Comparison of ENCODE assay signal across 22 mouse cellular contexts in the genomic region with DNA sequence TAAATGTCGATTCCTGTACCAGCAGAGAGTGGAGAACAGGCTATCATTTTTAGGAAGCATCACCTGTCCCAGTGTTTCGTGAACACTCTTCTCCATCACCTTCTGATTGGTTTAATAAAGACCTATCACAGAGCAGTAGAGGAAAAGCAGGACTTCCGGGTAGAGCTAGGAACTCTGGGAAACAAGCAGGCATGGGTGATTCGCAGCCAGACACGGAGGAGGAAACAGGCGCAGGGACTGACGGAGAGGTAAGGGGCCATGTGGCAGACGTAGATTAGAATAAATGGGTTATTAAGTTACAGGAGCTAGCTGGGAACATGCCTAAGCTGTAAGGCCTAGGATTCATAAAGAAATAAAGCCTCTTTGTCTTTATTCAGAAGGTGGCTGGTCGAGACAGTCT. TPM values are rescaled to one million over a fixed set of nuclear protein-coding genes. Genes with fewer than 3 reads are reported as not detected.
A peak's percentile ranks its signal among the peaks of the same experiment; 100 is the strongest.
DNase-seq lines count a peak whose midpoint lies in the region; ATAC-seq lines count a peak whose summit lies in the region.
"Had no signal": no experiment of that assay in that cellular context is flagged by ENCODE, and none has a peak within 500 bp of the region (broad histone marks: within the 10 kb centered on the region; RNA-seq: fewer than 3 reads in every experiment).

No protein-coding gene starts in this region.

- H3K9ac ChIP-seq in limb, embryonic 12.5 days (replicated peaks) = no peak overlapping the region
- H3K9ac ChIP-seq in forebrain, embryonic 16.5 days (replicated peaks; ENCODE audit: low read depth, low read length) = no peak overlapping the region
- H3K9ac ChIP-seq: forebrain, embryonic 15.5 days; heart, embryonic 12.5 days; hindbrain, embryonic 15.5 days had no signal

- ATAC-seq in limb, embryonic 12.5 days (ENCODE audit: insufficient number of reproducible peaks, insufficient read depth, low FRiP score, low TSS enrichment, low read depth) = no peak
- ATAC-seq in forebrain, embryonic 16.5 days = no peak
- ATAC-seq: activated CD4-positive, CD25-positive, alpha-beta regulatory T cell, adult 4 months; CD4-positive, CD25-positive, alpha-beta regulatory T cell, adult 4 months; forebrain, embryonic 15.5 days; intestine, embryonic 16.5 days had no signal

- peaks cover 4% of the 10 kb centered on the region; the same call in 1 of the 2 replicates for H3K4me1 ChIP-seq in limb, embryonic 12.5 days (replicated peaks)
- H3K4me1 ChIP-seq in limb, embryonic 10.5 days = peaks cover 3% of the 10 kb centered on the region; the same call in 1 of the 2 replicates
- no peaks in the 10 kb centered on the region for H3K4me1 ChIP-seq in forebrain, embryonic 16.5 days (replicated peaks; ENCODE audit: control insufficient read depth, insufficient read depth, low read length)
- H3K4me1 ChIP-seq: embryonic facial prominence, embryonic 10.5 days; forebrain, embryonic 15.5 days; heart, embryonic 12.5 days; hindbrain, embryonic 15.5 days had no signal

- 65% methylated on average over 9 of the region's 9 CpGs for WGBS in limb, embryonic 12.5 days
- WGBS in limb, embryonic 10.5 days = 92% methylated on average over 9 of the region's 9 CpGs
- WGBS in forebrain, embryonic 16.5 days = 81% methylated on average over 9 of the region's 9 CpGs

- no peak overlapping the region for H3K4me3 ChIP-seq in limb, embryonic 12.5 days (replicated peaks)
- H3K4me3 ChIP-seq in limb, embryonic 10.5 days = no peak overlapping the region
- no peak overlapping the region for H3K4me3 ChIP-seq in forebrain, embryonic 16.5 days (replicated peaks; ENCODE audit: low read length)
- H3K4me3 ChIP-seq: embryonic facial prominence, embryonic 10.5 days; erythroblast, embryonic 14.5 days; forebrain, embryonic 15.5 days; heart, embryonic 12.5 days; hindbrain, embryonic 15.5 days had no signal

- no peak for DNase-seq in limb, embryonic 10.5 days (ENCODE audit: low spot score)
- DNase-seq in MEL-GATA-1-ER (ENCODE audit: extremely low read depth, low read depth) = peak; percentile 73
- DNase-seq in forelimb bud, embryonic 11.5 days (ENCODE audit: low read depth, low spot score) = peak; percentile 4
- no peak for DNase-seq in kidney, adult 18-20 months
- no peak for DNase-seq in heart, postnatal 14 days
- DNase-seq: adrenal gland, postnatal 25 days; B cell, adult 2 months; cerebellum, adult 18-20 months; cerebellum, postnatal 10 days; gastrocnemius, postnatal 14 days; heart, postnatal 36 days; kidney, adult 8-10 months had no signal

- 0 out of 2 replicates have a peak overlapping the region, but pooled peaks have one; percentile 41 for H3K27ac ChIP-seq in limb, embryonic 12.5 days
- no peak overlapping the region for H3K27ac ChIP-seq in limb, embryonic 10.5 days
- H3K27ac ChIP-seq in forebrain, embryonic 16.5 days (ENCODE audit: low read length) = no peak overlapping the region
- H3K27ac ChIP-seq: embryonic facial prominence, embryonic 10.5 days; forebrain, embryonic 15.5 days; hindbrain, embryonic 15.5 days had no signal

- no peak overlapping the region for H3K4me2 ChIP-seq in limb, embryonic 12.5 days
- no peak overlapping the region for H3K4me2 ChIP-seq in forebrain, embryonic 16.5 days (ENCODE audit: low read length)
- H3K4me2 ChIP-seq: forebrain, embryonic 15.5 days; heart, embryonic 12.5 days; hindbrain, embryonic 15.5 days had no signal

- no peaks in the 10 kb centered on the region for H3K36me3 ChIP-seq in limb, embryonic 12.5 days
- H3K36me3 ChIP-seq in limb, embryonic 10.5 days = no peaks in the 10 kb centered on the region
- H3K36me3 ChIP-seq in forebrain, embryonic 16.5 days (ENCODE audit: control insufficient read depth, insufficient read depth) = no peaks in the 10 kb centered on the region
- H3K36me3 ChIP-seq: embryonic facial prominence, embryonic 10.5 days; forebrain, embryonic 15.5 days; heart, embryonic 12.5 days; hindbrain, embryonic 15.5 days had no signal

- no peaks in the 10 kb centered on the region for H3K27me3 ChIP-seq in limb, embryonic 12.5 days
- H3K27me3 ChIP-seq in limb, embryonic 10.5 days (ENCODE audit: low read depth, poor library complexity, severe bottlenecking) = no peaks in the 10 kb centered on the region
- H3K27me3 ChIP-seq in forebrain, embryonic 16.5 days (replicated peaks; ENCODE audit: control insufficient read depth, insufficient read depth, low read length) = no peaks in the 10 kb centered on the region
- H3K27me3 ChIP-seq: forebrain, embryonic 15.5 days; heart, embryonic 12.5 days; hindbrain, embryonic 15.5 days had no signal

- H3K9me3 ChIP-seq in limb, embryonic 12.5 days = no peaks in the 10 kb centered on the region
- H3K9me3 ChIP-seq in limb, embryonic 10.5 days (replicated peaks) = no peaks in the 10 kb centered on the region
- H3K9me3 ChIP-seq in forebrain, embryonic 16.5 days (ENCODE audit: control insufficient read depth, low read length) = no peaks in the 10 kb centered on the region
- H3K9me3 ChIP-seq: embryonic facial prominence, embryonic 10.5 days; forebrain, embryonic 15.5 days; heart, embryonic 12.5 days; hindbrain, embryonic 15.5 days had no signal

- intact Hi-C loops in heart, postnatal 14 days (cut with DNase I) = no loop called here

RNA-seq across cellular contexts. Expression of a gene that starts 40.9 kb away (rescaled TPM):
- polyA plus RNA-seq in limb, embryonic 12.5 days (2016; fragmentation: Nextera tagmentation; extraction: Ambion mirVana) = 66.5 and 78.7 TPM in 2 replicates
- 74.3 and 77.6 TPM in 2 replicates for polyA plus RNA-seq in limb, embryonic 10.5 days (2016; fragmentation: Nextera tagmentation; extraction: Ambion mirVana)
- polyA plus RNA-seq in forebrain, embryonic 16.5 days (2015; fragmentation: Nextera tagmentation; extraction: Ambion mirVana) = 76.7 and 80.7 TPM in 2 replicates
- total RNA-seq in heart, postnatal 14 days (2021) = 10 to 100 TPM; 91.0 to 91.8 TPM

RNA-seq across cellular contexts. Expression of a gene that starts 41.4 kb away (rescaled TPM):
- polyA plus RNA-seq in limb, embryonic 12.5 days (2016; fragmentation: Nextera tagmentation; extraction: Ambion mirVana) = 0.81 and 1.0 TPM in 2 replicates
- polyA plus RNA-seq in limb, embryonic 10.5 days (2016; fragmentation: Nextera tagmentation; extraction: Ambion mirVana) = 0.55 and 0.78 TPM in 2 replicates
- 0.21 and 0.23 TPM in 2 replicates for polyA plus RNA-seq in forebrain, embryonic 16.5 days (2015; fragmentation: Nextera tagmentation; extraction: Ambion mirVana)
- total RNA-seq in heart, postnatal 14 days (2021) = 1 to 10 TPM; 2.9 to 4.8 TPM
- polyA plus RNA-seq: erythroblast, embryonic 14.5 days had no signal

RNA-seq across cellular contexts. Expression of a gene that starts 47.7 kb away (rescaled TPM):
- polyA plus RNA-seq in limb, embryonic 12.5 days (2016; fragmentation: Nextera tagmentation; extraction: Ambion mirVana) = 7.2 and 7.3 TPM in 2 replicates
- polyA plus RNA-seq in limb, embryonic 10.5 days (2016; fragmentation: Nextera tagmentation; extraction: Ambion mirVana) = 4.9 and 6.2 TPM in 2 replicates
- polyA plus RNA-seq in forebrain, embryonic 16.5 days (2015; fragmentation: Nextera tagmentation; extraction: Ambion mirVana) = 3.8 and 4.8 TPM in 2 replicates
- total RNA-seq in heart, postnatal 14 days (2021) = 10 to 100 TPM; 13.0 to 13.2 TPM

Comparison
In these comparisons a context has a peak if more than half of its experiments do, and no peak if none do; other contexts are left out.
1. DNase-seq: peak in MEL-GATA-1-ER (single experiment) and forelimb bud, embryonic 11.5 days (single experiment); none in limb, embryonic 10.5 days (single experiment), kidney, adult 18-20 months (single experiment) and heart, postnatal 14 days (0 of 2).